Mouse (Mus musculus): ENCODE data around the gene Lamb1. TPM values are rescaled to one million over a fixed set of nuclear protein-coding genes. Genes with fewer than 3 reads are reported as not detected.
A peak's percentile ranks its signal among the peaks of the same experiment; 100 is the strongest.

The Lamb1 gene
- total RNA-seq, 1 experiment: 232 TPM

DNA sequence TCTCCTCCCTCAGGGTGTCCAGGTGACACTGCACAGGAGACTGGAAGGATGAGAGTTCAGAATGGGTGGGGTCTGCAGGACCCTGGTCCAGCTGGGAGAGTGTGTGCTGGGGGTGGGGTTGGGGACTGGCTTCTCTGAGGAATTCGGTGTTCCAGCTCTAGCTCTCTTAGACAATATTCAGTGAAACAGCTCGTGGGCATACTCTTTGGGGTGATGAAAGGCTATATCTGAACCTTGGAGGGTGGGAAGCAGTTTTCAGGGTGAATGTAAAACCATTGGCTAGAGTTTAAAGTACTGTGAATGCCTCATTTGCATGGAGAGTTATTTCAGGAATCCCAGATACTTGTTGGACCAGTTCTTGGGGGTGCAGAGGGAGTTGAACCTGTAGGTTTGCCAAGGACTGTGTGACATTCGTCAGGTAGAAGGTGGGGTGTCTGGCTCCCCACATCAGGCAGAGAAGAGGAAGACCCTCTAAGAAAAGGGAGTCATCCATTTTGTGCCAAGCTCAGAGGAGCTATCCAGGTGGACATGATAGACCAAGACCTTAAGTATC, 25.9 kb upstream of the Lamb1 start:
- no peaks in the 10 kb centered on the region for H3K36me3 ChIP-seq (ENCODE audit: control insufficient read depth, insufficient read depth, low read length, poor library complexity, severe bottlenecking)
- H3K27ac ChIP-seq (ENCODE audit: insufficient read depth, low read depth, low read length, poor library complexity, severe bottlenecking): peak overlapping the region; percentile 34; the same call in 1 of the 2 replicates
- in situ Hi-C loops (cut with MboI; ENCODE audit: low sequenced_read_pairs in 2 of 2, unreplicated experiment in 2 of 2): no loop called here
- H3K4me1 ChIP-seq (ENCODE audit: control insufficient read depth in 2 of 2, insufficient read depth in 2 of 2, low read length in 2 of 2, poor library complexity in 1 of 2): peaks cover 3 to 15% of the 10 kb centered on the region in 2 experiments; a peak in 2 of 4 replicates
- no peaks in the 10 kb centered on the region for H3K9me3 ChIP-seq (ENCODE audit: control insufficient read depth, insufficient read depth, low read depth, low read length)
- no peak overlapping the region for H3K4me3 ChIP-seq (ENCODE audit: insufficient read depth in 1 of 2, low read depth in 1 of 2, low read length in 2 of 2, poor library complexity in 1 of 2, severe bottlenecking in 1 of 2)
- H3K9ac ChIP-seq (ENCODE audit: insufficient read depth, low read depth, low read length, poor library complexity, severe bottlenecking): no peak overlapping the region
- TF ChIP-seq CHD2 (IDR thresholded peaks at IDR 0.05; ENCODE audit: low read depth, low read length) (0 out of 2 replicates have a peak, but pooled peaks have one; percentile 55), HCFC1 (IDR thresholded peaks at IDR 0.05; ENCODE audit: borderline replicate concordance, insufficient read depth, low read length) (no peak)
- DNase-seq (ENCODE audit: low read depth, low spot score): no peak

GRCm38 (mm10) chr12:31239798-31240197, 25.2 kb upstream of the Lamb1 start:
- H3K9me3 ChIP-seq (ENCODE audit: control insufficient read depth, insufficient read depth, low read depth, low read length): no peaks in the 10 kb centered on the region
- no peak overlapping the region for H3K4me3 ChIP-seq (ENCODE audit: insufficient read depth in 1 of 2, low read depth in 1 of 2, low read length in 2 of 2, poor library complexity in 1 of 2, severe bottlenecking in 1 of 2)
- no peaks in the 10 kb centered on the region for H3K36me3 ChIP-seq (ENCODE audit: control insufficient read depth, insufficient read depth, low read length, poor library complexity, severe bottlenecking)
- in situ Hi-C loops (cut with MboI; ENCODE audit: low sequenced_read_pairs in 2 of 2, unreplicated experiment in 2 of 2): no loop called here
- peaks cover 3 to 11% of the 10 kb centered on the region in 2 experiments; a peak in 2 of 4 replicates for H3K4me1 ChIP-seq (ENCODE audit: control insufficient read depth in 2 of 2, insufficient read depth in 2 of 2, low read length in 2 of 2, poor library complexity in 1 of 2)
- H3K27ac ChIP-seq (ENCODE audit: insufficient read depth, low read depth, low read length, poor library complexity, severe bottlenecking): no peak overlapping the region
- no peak overlapping the region for H3K9ac ChIP-seq (ENCODE audit: insufficient read depth, low read depth, low read length, poor library complexity, severe bottlenecking)
- DNase-seq (ENCODE audit: low read depth, low spot score): no peak
- TF ChIP-seq HCFC1 (IDR thresholded peaks at IDR 0.05; ENCODE audit: borderline replicate concordance, insufficient read depth, low read length) (no peak), ZC3H11A (IDR thresholded peaks at IDR 0.05; ENCODE audit: borderline replicate concordance, low read depth, low read length) (no peak), ZNF384 (IDR thresholded peaks at IDR 0.05; ENCODE audit: low read depth, low read length) (no peak), CHD2 (IDR thresholded peaks at IDR 0.05; ENCODE audit: low read depth, low read length) (no peak), MAFK (IDR thresholded peaks at IDR 0.05; ENCODE audit: insufficient read depth, low read depth, low read length) (no peak)

DNA sequence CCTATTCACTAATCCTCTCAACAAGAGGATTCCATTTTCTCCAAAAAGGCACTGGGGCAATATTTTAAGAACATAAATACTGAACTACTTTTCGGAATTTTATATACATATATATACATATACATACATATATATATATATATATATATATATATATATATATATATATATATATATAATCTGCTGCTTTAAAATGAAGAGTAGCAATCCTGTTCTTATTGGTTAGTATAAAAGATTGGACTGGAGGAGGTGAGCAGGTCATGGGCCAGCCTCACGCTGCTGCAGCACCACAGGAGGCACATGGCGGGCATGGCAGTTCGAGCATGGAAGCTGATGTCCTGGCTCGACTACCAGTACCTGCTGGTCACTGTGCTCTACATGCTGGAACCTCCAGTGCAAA, 24.6 kb upstream of the Lamb1 start, which contains the start of gene Gm6993:
TSS of gene Gm6993 (plus strand) at position 301 of the 400 bp plus-strand sequence.
- no peak for DNase-seq (ENCODE audit: low read depth, low spot score)
- Histone ChIP-seq H3K9ac (ENCODE audit: insufficient read depth, low read depth, low read length, poor library complexity, severe bottlenecking) (no peak within 1 kb of the TSS), H3K4me3 (ENCODE audit: insufficient read depth in 1 of 2, low read depth in 1 of 2, low read length in 2 of 2, poor library complexity in 1 of 2, severe bottlenecking in 1 of 2) (no peak within 1 kb of the TSS), H3K9me3 (ENCODE audit: control insufficient read depth, insufficient read depth, low read depth, low read length) (no peaks in the 10 kb centered on the region), H3K27ac (ENCODE audit: insufficient read depth, low read depth, low read length, poor library complexity, severe bottlenecking) (no peak within 1 kb of the TSS), H3K36me3 (ENCODE audit: control insufficient read depth, insufficient read depth, low read length, poor library complexity, severe bottlenecking) (no peaks in the 10 kb centered on the region), H3K4me1 (ENCODE audit: control insufficient read depth in 2 of 2, insufficient read depth in 2 of 2, low read length in 2 of 2, poor library complexity in 1 of 2) (peaks cover 3 to 11% of the 10 kb centered on the region in 2 experiments; a peak in 2 of 4 replicates)
- in situ Hi-C loops (cut with MboI; ENCODE audit: low sequenced_read_pairs in 2 of 2, unreplicated experiment in 2 of 2): no loop called here
- TF ChIP-seq HCFC1 (IDR thresholded peaks at IDR 0.05; ENCODE audit: borderline replicate concordance, insufficient read depth, low read length): no peak
- no peak for TF ChIP-seq CHD2 (IDR thresholded peaks at IDR 0.05; ENCODE audit: low read depth, low read length)
- no peak for TF ChIP-seq ZNF384 (IDR thresholded peaks at IDR 0.05; ENCODE audit: low read depth, low read length)
- TF ChIP-seq MAFK (IDR thresholded peaks at IDR 0.05; ENCODE audit: insufficient read depth, low read depth, low read length): no peak
- no peak for TF ChIP-seq ZC3H11A (IDR thresholded peaks at IDR 0.05; ENCODE audit: borderline replicate concordance, low read depth, low read length)

DNA sequence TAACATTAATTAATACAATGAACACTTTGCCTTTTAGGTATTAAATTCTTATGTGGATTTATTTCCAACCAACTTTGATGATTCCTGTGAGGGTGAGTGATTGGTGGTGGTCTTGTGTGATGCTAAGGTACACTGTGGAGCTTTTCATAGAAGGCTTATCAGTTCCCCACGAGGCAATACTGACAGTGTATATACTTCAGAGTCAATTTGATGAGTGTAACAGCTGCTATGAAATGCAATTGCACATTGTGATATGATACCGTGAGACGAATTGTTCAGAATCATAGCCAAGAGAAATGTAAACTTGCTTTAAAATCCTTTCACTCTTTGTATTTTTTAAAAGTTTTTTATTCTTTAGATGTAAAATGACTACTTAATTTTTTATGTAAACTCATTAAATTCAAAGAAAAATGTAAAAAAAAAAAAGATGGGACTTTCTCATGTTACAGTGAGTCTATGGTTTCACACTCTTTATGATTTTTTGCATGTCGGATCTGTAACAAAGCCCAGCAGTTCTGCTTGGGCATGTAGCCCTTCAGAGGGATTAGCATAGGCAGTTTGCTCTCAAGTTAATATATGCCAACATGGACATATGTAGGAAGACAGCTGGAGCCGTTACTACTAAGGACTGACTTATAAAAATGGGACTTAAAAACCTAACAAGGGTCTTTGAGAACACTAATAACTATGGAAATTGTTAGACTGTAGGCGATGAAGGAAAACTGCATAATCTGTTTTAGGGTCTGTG, 23.3 kb upstream of the Lamb1 start:
- no peaks in the 10 kb centered on the region for H3K36me3 ChIP-seq (ENCODE audit: control insufficient read depth, insufficient read depth, low read length, poor library complexity, severe bottlenecking)
- DNase-seq (ENCODE audit: low read depth, low spot score): no peak
- H3K9me3 ChIP-seq (ENCODE audit: control insufficient read depth, insufficient read depth, low read depth, low read length): no peaks in the 10 kb centered on the region
- H3K4me3 ChIP-seq (ENCODE audit: insufficient read depth in 1 of 2, low read depth in 1 of 2, low read length in 2 of 2, poor library complexity in 1 of 2, severe bottlenecking in 1 of 2): no peak overlapping the region
- peaks cover 3 to 13% of the 10 kb centered on the region in 2 experiments; a peak in 2 of 4 replicates for H3K4me1 ChIP-seq (ENCODE audit: control insufficient read depth in 2 of 2, insufficient read depth in 2 of 2, low read length in 2 of 2, poor library complexity in 1 of 2)
- no peak for TF ChIP-seq MAFK (IDR thresholded peaks at IDR 0.05; ENCODE audit: insufficient read depth, low read depth, low read length)
- TF ChIP-seq ZNF384 (IDR thresholded peaks at IDR 0.05; ENCODE audit: low read depth, low read length): no peak
- no peak for TF ChIP-seq ZC3H11A (IDR thresholded peaks at IDR 0.05; ENCODE audit: borderline replicate concordance, low read depth, low read length)
- no peak for TF ChIP-seq HCFC1 (IDR thresholded peaks at IDR 0.05; ENCODE audit: borderline replicate concordance, insufficient read depth, low read length)
- TF ChIP-seq CHD2 (IDR thresholded peaks at IDR 0.05; ENCODE audit: low read depth, low read length): no peak
- in situ Hi-C loops (cut with MboI; ENCODE audit: low sequenced_read_pairs in 2 of 2, unreplicated experiment in 2 of 2): no loop called here
- no peak overlapping the region for H3K27ac ChIP-seq (ENCODE audit: insufficient read depth, low read depth, low read length, poor library complexity, severe bottlenecking)
- H3K9ac ChIP-seq (ENCODE audit: insufficient read depth, low read depth, low read length, poor library complexity, severe bottlenecking): no peak overlapping the region

Data from ES-E14 (cell line).